Mouse (Mus musculus) hindbrain, postnatal 0 days (tissue): ENCODE measurements around the gene Ssbp2. TPM values are rescaled to one million over a fixed set of nuclear protein-coding genes. Genes with fewer than 3 reads are reported as not detected.

ENCODE experiments used
- ATAC-seq: fragments of 200-750 bp; cut with Nextera tagmentation; 2 replicates; pipeline ENCODE4 v1.8.0; 2017; ENCODE audit warnings: mild to moderate bottlenecking, moderate TSS enrichment, moderate library complexity
- DNase-seq: peaks from one replicate; pipeline ENCODE4 v3.0.0-alpha.2; 2015; ENCODE audit warnings: low spot score
- H3K27ac ChIP-seq: fragments of 300-500 bp; sonication (generic); 2 replicates; pipeline ENCODE4 v1.5.1; 2014; ENCODE audit warnings: mild to moderate bottlenecking
- H3K27me3 ChIP-seq: fragments of 300-500 bp; sonication (generic); 2 replicates; pipeline ENCODE4 v1.6.1; 2014; ENCODE audit warnings: low read length, mixed read lengths; ENCODE audit not compliant: insufficient read depth
- H3K36me3 ChIP-seq: fragments of 300-500 bp; sonication (generic); 2 replicates; pipeline ENCODE4 v1.6.1; 2014; ENCODE audit warnings: low read length, mixed read lengths; ENCODE audit not compliant: insufficient read depth
- H3K4me1 ChIP-seq: fragments of 300-500 bp; sonication (generic); 2 replicates; pipeline ENCODE4 v1.6.1; 2014; ENCODE audit warnings: antibody characterized with exemption, low read length, mixed read lengths; ENCODE audit not compliant: insufficient read depth
- H3K4me2 ChIP-seq: fragments of 300-500 bp; sonication (generic); 2 replicates; pipeline ENCODE4 v1.6.1; 2014; ENCODE audit warnings: low read depth, mild to moderate bottlenecking, low read length, moderate library complexity, mixed read lengths
- H3K4me3 ChIP-seq: fragments of 300-500 bp; sonication (generic); 2 replicates; pipeline ENCODE4 v1.5.1; 2014; ENCODE audit warnings: low read length
- H3K9ac ChIP-seq: fragments of 300-500 bp; sonication (generic); replicated peaks from 2 replicates; pipeline ENCODE4 v1.6.1; 2014; ENCODE audit warnings: mild to moderate bottlenecking, low read length, moderate library complexity, mixed read lengths
- H3K9me3 ChIP-seq: fragments of 300-500 bp; sonication (generic); 2 replicates; pipeline ENCODE4 v1.6.1; 2016; ENCODE audit warnings: low read length, mixed read lengths
- CTCF ChIP-seq: IDR thresholded peaks from 2 replicates; pipeline ENCODE4 v1.5.1; 2016; ENCODE audit warnings: antibody characterized with exemption, control low read depth, low read depth
- whole genome bisulfite sequencing: fragments of 180-500 bp; shearing (Covaris S2); extraction: QIAGEN DNeasy Blood & Tissue Kit; methylation state at CpG from one replicate; pipeline ENCODE4 v1.1.7; 2014; 5-methylcytosine and 5-hydroxymethylcytosine counted together
- microRNA-seq, 2 experiments: library from miRNA; unstranded; fragments of <30 nt; microRNA quantifications; one replicate each; pipeline ENCODE4; 2016
- polyA plus RNA-seq: library from polyadenylated mRNA; unstranded; fragments of >200 nt; fragmentation: Nextera tagmentation; extraction: Ambion mirVana; gene quantifications from 2 replicates; pipeline ENCODE4 v1.2.1, GENCODE M21; 2015
- total RNA-seq: library from RNA; depleted of rRNA; stranded (reverse); fragments of >200 nt; gene quantifications from 2 replicates; pipeline ENCODE4 v1.2.3, GENCODE M21; 2014; rRNA removed

Gene Ssbp2
- total and polyA plus RNA-seq, 2 experiments from 2014 or later: 105 to 140 TPM

GRCm38 (mm10) chr13:91748401-91748800, 288.3 kb downstream of the Ssbp2 start:
- WGBS: 90% methylated on average over 2 of the region's 2 CpGs
- H3K27ac ChIP-seq: no peak overlapping the region
- DNase-seq (no peak), ATAC-seq (no peak)
- no peak overlapping the region for H3K4me2 ChIP-seq
- H3K9me3 ChIP-seq: no peaks in the 10 kb centered on the region
- H3K4me3 ChIP-seq: no peak overlapping the region
- H3K36me3 ChIP-seq: no peaks in the 10 kb centered on the region
- no peaks in the 10 kb centered on the region for H3K27me3 ChIP-seq
- H3K4me1 ChIP-seq: no peaks in the 10 kb centered on the region
- no peak for TF ChIP-seq CTCF
- H3K9ac ChIP-seq: no peak overlapping the region

GRCm38 (mm10) chr13:91749981-91750380, 289.9 kb downstream of the Ssbp2 start:
- no peak overlapping the region for H3K27ac ChIP-seq
- H3K4me3 ChIP-seq: no peak overlapping the region
- TF ChIP-seq CTCF: no peak
- DNase-seq (no peak), ATAC-seq (no peak)
- no peaks in the 10 kb centered on the region for H3K9me3 ChIP-seq
- H3K9ac ChIP-seq: no peak overlapping the region
- 78% methylated on average over 4 of the region's 4 CpGs for WGBS
- no peaks in the 10 kb centered on the region for H3K27me3 ChIP-seq
- no peaks in the 10 kb centered on the region for H3K4me1 ChIP-seq
- H3K4me2 ChIP-seq: no peak overlapping the region
- H3K36me3 ChIP-seq: no peaks in the 10 kb centered on the region

Small RNA genes lying within 50 kb of the gene (microRNA-seq; reads per million reads assigned to microRNA genes)
- 0 reads per million in 2 experiments for gene Gm27656

Other genes with a start within 250 kb of the Ssbp2 start
- 3.0 and 5.2 TPM in 2 replicates for gene Atg10, start 236.3 kb upstream of the Ssbp2 start, total RNA-seq
- gene Atg10, start 236.3 kb upstream of the Ssbp2 start, polyA plus RNA-seq: 13.9 and 16.2 TPM in 2 replicates